Comparison of ENCODE assay signal across 9 mouse cellular contexts in the genomic region with DNA sequence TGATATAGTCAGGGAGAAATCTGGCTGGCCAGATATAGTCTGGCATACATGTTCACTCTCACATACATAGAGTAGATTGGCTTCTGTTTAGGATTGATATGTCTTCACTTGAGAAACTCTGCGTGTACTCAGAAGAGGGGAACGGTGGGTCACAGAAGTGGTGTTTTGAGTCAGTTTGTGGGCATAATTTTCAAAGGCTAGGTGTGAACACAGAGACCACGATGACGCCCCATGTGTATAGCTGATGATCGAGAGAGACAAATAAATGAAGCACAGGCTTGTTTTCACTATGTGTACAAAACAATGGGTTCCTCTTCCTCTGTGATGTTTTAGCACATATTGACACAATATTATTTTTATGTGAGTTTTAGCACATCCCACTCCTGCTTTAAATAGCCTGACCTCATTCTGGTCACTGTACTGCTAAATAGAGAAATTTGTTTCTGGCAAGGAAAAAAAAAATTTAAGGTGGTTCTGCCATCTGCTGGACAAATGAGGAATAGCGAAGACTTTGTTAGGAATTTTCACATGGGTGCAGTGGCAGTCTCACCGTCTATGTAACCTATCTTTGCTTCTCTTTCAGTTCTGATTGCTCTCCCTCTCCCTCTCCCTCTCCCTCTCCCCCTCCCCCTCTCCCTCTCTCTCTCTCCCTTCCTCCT. TPM values are rescaled to one million over a fixed set of nuclear protein-coding genes. Genes with fewer than 3 reads are reported as not detected.
DNase-seq lines count a peak whose midpoint lies in the region; ATAC-seq and TF ChIP-seq lines count a peak whose summit lies in the region.
"Had no signal": no experiment of that assay in that cellular context is flagged by ENCODE, and none has a peak within 500 bp of the region (broad histone marks: within the 10 kb centered on the region; RNA-seq: fewer than 3 reads in every experiment).

No protein-coding gene starts in this region.

- no peak for TF ChIP-seq POLR2A in MEL (IDR thresholded peaks at IDR 0.05; ENCODE audit: control insufficient read depth in 1 of 2, insufficient read depth in 1 of 2, low read depth in 1 of 2, low read length in 2 of 2, poor library complexity in 1 of 2)

- no peak overlapping the region for H3K4me3 ChIP-seq in kidney, embryonic 16.5 days (ENCODE audit: low read length)
- H3K4me3 ChIP-seq in MEL (ENCODE audit: control insufficient read depth in 1 of 2, insufficient read depth in 1 of 2, low read depth in 2 of 2, low read length in 2 of 2), result peak overlapping the region; percentile 32 to 34; a peak in 3 of 4 replicates
- H3K4me3 ChIP-seq in heart, embryonic 15.5 days, result no peak overlapping the region
- no peak overlapping the region for H3K4me3 ChIP-seq in limb, embryonic 10.5 days

- H3K27ac ChIP-seq in kidney, embryonic 16.5 days (ENCODE audit: low read length), result no peak overlapping the region
- no peak overlapping the region for H3K27ac ChIP-seq in MEL (ENCODE audit: control insufficient read depth, low read depth, low read length)
- H3K27ac ChIP-seq in heart, embryonic 15.5 days, result 0 out of 2 replicates have a peak overlapping the region, but pooled peaks have one; percentile 8
- H3K27ac ChIP-seq in limb, embryonic 10.5 days, result 0 out of 2 replicates have a peak overlapping the region, but pooled peaks have one; percentile 51
- H3K27ac ChIP-seq: macrophage had no signal

- no peaks in the 10 kb centered on the region for H3K9me3 ChIP-seq in kidney, embryonic 16.5 days (ENCODE audit: low read length)
- H3K9me3 ChIP-seq in MEL (replicated peaks; ENCODE audit: insufficient read depth, low read length), result no peaks in the 10 kb centered on the region
- H3K9me3 ChIP-seq in heart, embryonic 15.5 days (replicated peaks), result no peaks in the 10 kb centered on the region
- H3K9me3 ChIP-seq in limb, embryonic 10.5 days (replicated peaks), result no peaks in the 10 kb centered on the region

- H3K4me1 ChIP-seq in kidney, embryonic 16.5 days (ENCODE audit: insufficient read depth, low read length), result 0 out of 2 replicates have a peak, but pooled peaks cover 3% of the 10 kb centered on the region
- peaks cover 6 to 22% of the 10 kb centered on the region in 2 experiments for H3K4me1 ChIP-seq in MEL (ENCODE audit: control insufficient read depth in 1 of 2, insufficient read depth in 2 of 2, low read length in 2 of 2)
- H3K4me1 ChIP-seq in heart, embryonic 15.5 days (replicated peaks), result peaks cover 14% of the 10 kb centered on the region
- H3K4me1 ChIP-seq in limb, embryonic 10.5 days, result peaks cover 33% of the 10 kb centered on the region

- no peak overlapping the region for H3K9ac ChIP-seq in kidney, embryonic 16.5 days (replicated peaks; ENCODE audit: low read length)
- H3K9ac ChIP-seq in MEL (ENCODE audit: control insufficient read depth, low read depth, low read length, poor library complexity, severe bottlenecking), result 0 out of 2 replicates have a peak overlapping the region, but pooled peaks have one; percentile 15
- H3K9ac ChIP-seq in heart, embryonic 15.5 days, result no peak overlapping the region

- peak; percentile 34 to 89 (median 66) for TF ChIP-seq CTCF in MEL (IDR thresholded peaks at IDR 0.05 in 2 of 3, conservative IDR thresholded peaks at IDR 0.05 in 1 of 3; ENCODE audit: control insufficient read depth in 1 of 3, insufficient read depth in 1 of 3, low read depth in 2 of 3, low read length in 3 of 3, poor library complexity in 1 of 3, severe bottlenecking in 1 of 3)

- DNase-seq in kidney, adult 9 months, result peak; percentile 81
- DNase-seq in MEL (ENCODE audit: low read depth, low spot score), result peak; percentile 75
- peak; percentile 58 for DNase-seq in limb, embryonic 10.5 days (ENCODE audit: low spot score)
- DNase-seq in retina, adult 2 months (ENCODE audit: low read depth, low spot score), result peak; percentile 45

- TF ChIP-seq EP300 in MEL (IDR thresholded peaks at IDR 0.05; ENCODE audit: low read depth in 1 of 2, low read length in 2 of 2), result no peak

- H3K4me2 ChIP-seq in kidney, embryonic 16.5 days (replicated peaks; ENCODE audit: low read depth, low read length), result no peak overlapping the region
- no peak overlapping the region for H3K4me2 ChIP-seq in heart, embryonic 15.5 days

- TF ChIP-seq RAD21 in MEL (IDR thresholded peaks at IDR 0.05; ENCODE audit: low read depth, low read length), result peak; percentile 93

- H3K79me2 ChIP-seq in MEL (ENCODE audit: control insufficient read depth, insufficient read depth, low read length, poor library complexity), result no peaks in the 10 kb centered on the region; the same call in 1 of the 2 replicates

- H3K36me3 ChIP-seq in kidney, embryonic 16.5 days (ENCODE audit: insufficient read depth, low read length), result no peaks in the 10 kb centered on the region
- peaks cover 0 to 17% of the 10 kb centered on the region in 2 experiments; a peak in 2 of 4 replicates for H3K36me3 ChIP-seq in MEL (ENCODE audit: control insufficient read depth in 1 of 2, insufficient read depth in 2 of 2, low read length in 2 of 2)
- H3K36me3 ChIP-seq in heart, embryonic 15.5 days, result no peaks in the 10 kb centered on the region
- no peaks in the 10 kb centered on the region for H3K36me3 ChIP-seq in limb, embryonic 10.5 days

- WGBS in kidney, embryonic 16.5 days, result 62% methylated on average over 7 of the region's 7 CpGs
- 51% methylated on average over 7 of the region's 7 CpGs for WGBS in heart, embryonic 15.5 days
- 62% methylated on average over 7 of the region's 7 CpGs for WGBS in limb, embryonic 10.5 days

- no peaks in the 10 kb centered on the region for H3K27me3 ChIP-seq in kidney, embryonic 16.5 days (ENCODE audit: insufficient read depth, low read length)
- no peaks in the 10 kb centered on the region; a peak in 1 of 4 replicates for H3K27me3 ChIP-seq in MEL (ENCODE audit: control insufficient read depth in 1 of 2, insufficient read depth in 2 of 2, low read length in 2 of 2)
- no peaks in the 10 kb centered on the region for H3K27me3 ChIP-seq in heart, embryonic 15.5 days
- no peaks in the 10 kb centered on the region for H3K27me3 ChIP-seq in limb, embryonic 10.5 days (ENCODE audit: low read depth, poor library complexity, severe bottlenecking)

- ATAC-seq in kidney, embryonic 16.5 days (ENCODE audit: low FRiP score, low TSS enrichment), result no peak
- 0 out of 2 replicates have a peak, but pooled peaks have one; percentile 26 for ATAC-seq in cerebellum, adult (ENCODE audit: insufficient number of reproducible peaks, low FRiP score, low TSS enrichment)
- no peak for ATAC-seq in heart, embryonic 15.5 days (replicated peaks; ENCODE audit: insufficient number of reproducible peaks, insufficient read depth, low FRiP score, low read depth)
- ATAC-seq in erythroid progenitor cell, adult 5-6 weeks (replicated peaks; ENCODE audit: low FRiP score, poor library complexity, severe bottlenecking), result no peak

TF ChIP-seq in MEL, 35 proteins besides CTCF, POLR2A, EP300 and RAD21 (continues in another document):
- TF ChIP-seq ETS1 (IDR thresholded peaks at IDR 0.05; ENCODE audit: low read depth, low read length) (no peak), TBP (IDR thresholded peaks at IDR 0.05; ENCODE audit: low read depth, low read length) (no peak), HCFC1 (IDR thresholded peaks at IDR 0.05; ENCODE audit: low read depth, low read length) (0 out of 2 replicates have a peak, but pooled peaks have one; percentile 21), USF1 (IDR thresholded peaks at IDR 0.05; ENCODE audit: low read depth, low read length) (no peak), MYC (IDR thresholded peaks at IDR 0.05; ENCODE audit: low read depth, low read length) (peak; percentile 81), ZNF384 (IDR thresholded peaks at IDR 0.05; ENCODE audit: low read depth, low read length) (peak; percentile 85), ZC3H11A (IDR thresholded peaks at IDR 0.05; ENCODE audit: low read depth, low read length) (peak; percentile 95), JUND (IDR thresholded peaks at IDR 0.05; ENCODE audit: low read depth, low read length) (peak; percentile 33; the same call in 1 of the 2 replicates), SMC3 (IDR thresholded peaks at IDR 0.05; ENCODE audit: low read depth, low read length) (peak; percentile 95), SIN3A (IDR thresholded peaks at IDR 0.05; ENCODE audit: low read length) (peak; percentile 54; the same call in 1 of the 2 replicates)

RNA-seq across cellular contexts. Expression of a gene that starts 4.6 kb away (rescaled TPM):
- 12.8 and 13.6 TPM in 2 replicates for polyA plus RNA-seq in kidney, embryonic 16.5 days (2015; fragmentation: Nextera tagmentation; extraction: Ambion mirVana)
- total RNA-seq in MEL (2012; rRNA removed), result 5.7 and 6.9 TPM in 2 replicates
- polyA plus RNA-seq in MEL (2012; ENCODE audit: insufficient read depth in 1 of 2, insufficient read length in 2 of 2, low read depth in 1 of 2, low replicate concordance in 2 of 2, missing spikeins in 1 of 2), result 1 to 10 TPM in 1 of 2 experiments, not detected in 1; 9.9 TPM
- polyA plus RNA-seq in heart, embryonic 15.5 days (2015; fragmentation: Nextera tagmentation; extraction: Ambion mirVana), result 5.6 and 7.2 TPM in 2 replicates
- polyA plus RNA-seq in limb, embryonic 10.5 days (2016; fragmentation: Nextera tagmentation; extraction: Ambion mirVana), result 8.9 and 10.3 TPM in 2 replicates
- total RNA-seq in erythroid progenitor cell, adult 5-6 weeks (2015; ENCODE audit: low replicate concordance), result 0.36 and 1.3 TPM in 2 replicates
- total RNA-seq in erythroid progenitor cell, adult 5-6 weeks (2017; ENCODE audit: low replicate concordance), result 0.26 and 1.2 TPM in 2 replicates

RNA-seq across cellular contexts. Expression of a gene that starts 31.7 kb away (rescaled TPM):
- polyA plus RNA-seq in kidney, embryonic 16.5 days (2015; fragmentation: Nextera tagmentation; extraction: Ambion mirVana), result 0.27 and 0.75 TPM in 2 replicates
- 1.6 and 1.9 TPM in 2 replicates for total RNA-seq in MEL (2012; rRNA removed)
- polyA plus RNA-seq in MEL (2012; ENCODE audit: insufficient read depth in 1 of 2, insufficient read length in 2 of 2, low read depth in 1 of 2, low replicate concordance in 2 of 2, missing spikeins in 1 of 2), result 1 to 10 TPM in 1 of 2 experiments, not detected in 1; 1.4 TPM
- polyA plus RNA-seq in heart, embryonic 15.5 days (2015; fragmentation: Nextera tagmentation; extraction: Ambion mirVana), result 0.58 and 1.7 TPM in 2 replicates
- polyA plus RNA-seq in limb, embryonic 10.5 days (2016; fragmentation: Nextera tagmentation; extraction: Ambion mirVana), result 0.33 and 0.40 TPM in 2 replicates
- 4.2 and 9.4 TPM in 2 replicates for total RNA-seq in erythroid progenitor cell, adult 5-6 weeks (2015; ENCODE audit: low replicate concordance)
- total RNA-seq in erythroid progenitor cell, adult 5-6 weeks (2017; ENCODE audit: low replicate concordance), result 2.1 and 5.6 TPM in 2 replicates

RNA-seq across cellular contexts. Expression of a gene that starts 48.0 kb away (rescaled TPM):
- 10.9 and 11.6 TPM in 2 replicates for polyA plus RNA-seq in kidney, embryonic 16.5 days (2015; fragmentation: Nextera tagmentation; extraction: Ambion mirVana)
- 19.8 and 24.7 TPM in 2 replicates for total RNA-seq in MEL (2012; rRNA removed)
- polyA plus RNA-seq in MEL (2012; ENCODE audit: insufficient read depth in 1 of 2, insufficient read length in 2 of 2, low read depth in 1 of 2, low replicate concordance in 2 of 2, missing spikeins in 1 of 2), result 100 to 1,000 TPM in 1 of 2 experiments, 10 to 100 TPM in 1; 31.4 to 125 TPM
- 25.0 and 26.6 TPM in 2 replicates for polyA plus RNA-seq in heart, embryonic 15.5 days (2015; fragmentation: Nextera tagmentation; extraction: Ambion mirVana)
- 8.2 and 9.8 TPM in 2 replicates for polyA plus RNA-seq in limb, embryonic 10.5 days (2016; fragmentation: Nextera tagmentation; extraction: Ambion mirVana)
- 168 and 179 TPM in 2 replicates for total RNA-seq in erythroid progenitor cell, adult 5-6 weeks (2015; ENCODE audit: low replicate concordance)
- 159 and 259 TPM in 2 replicates for total RNA-seq in erythroid progenitor cell, adult 5-6 weeks (2017; ENCODE audit: low replicate concordance)

Comparison
In these comparisons a context has a peak if more than half of its experiments do, and no peak if none do; other contexts are left out.
1. H3K27ac ChIP-seq: peak in heart, embryonic 15.5 days (single experiment) and limb, embryonic 10.5 days (single experiment); none in kidney, embryonic 16.5 days (single experiment) and MEL (single experiment).
2. H3K4me3 ChIP-seq: peak in MEL (2 of 2); none in kidney, embryonic 16.5 days (single experiment), heart, embryonic 15.5 days (single experiment) and limb, embryonic 10.5 days (single experiment).
3. Peak in every context shown above with its lines, with median percentiles within 50 percentile points of each other: DNase-seq.